8 mouse cellular contexts compared by ENCODE assay signal in the genomic region with DNA sequence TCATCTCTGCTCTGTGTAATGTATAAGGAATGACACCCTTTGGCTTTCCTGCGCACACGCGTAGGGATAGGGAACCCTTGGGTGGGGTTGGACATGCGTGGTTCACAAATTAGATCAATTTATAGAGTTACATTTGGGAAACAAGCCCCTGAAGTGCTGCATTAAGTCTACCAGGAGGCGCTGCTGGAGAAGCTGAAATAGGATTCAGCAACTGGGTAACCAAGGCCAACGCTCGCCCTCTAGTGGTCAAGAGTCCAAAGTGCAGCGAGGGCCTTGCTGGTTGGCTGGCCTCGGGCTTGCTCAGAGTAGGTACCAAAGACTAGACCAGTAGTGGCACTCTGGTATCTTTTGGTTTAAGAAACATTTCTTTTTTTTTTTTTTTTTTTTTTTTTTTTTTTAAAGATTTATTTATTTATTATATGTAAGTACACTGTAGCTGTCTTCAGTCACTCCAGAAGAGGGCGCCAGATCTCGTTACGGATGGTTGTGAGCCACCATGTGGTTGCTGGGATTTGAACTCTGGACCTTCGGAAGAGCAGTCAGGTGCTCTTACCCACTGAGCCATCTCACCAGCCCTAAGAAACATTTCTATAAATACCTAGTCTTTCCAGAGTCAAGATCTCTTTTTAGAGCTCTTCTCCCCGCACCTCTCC. TPM values are rescaled to one million over a fixed set of nuclear protein-coding genes. Genes with fewer than 3 reads are reported as not detected.
DNase-seq lines count a peak whose midpoint lies in the region; ATAC-seq and TF ChIP-seq lines count a peak whose summit lies in the region.
"Not testable (repeated sequence)": the region's sequence is repeated elsewhere in the genome, so short reads cannot be mapped to it uniquely, and the experiment has no call there.

No protein-coding gene starts in this region.

- not testable (repeated sequence) for H3K4me3 ChIP-seq in forebrain, embryonic 12.5 days (replicated peaks); lung, embryonic 14.5 days (ENCODE audit: low read depth, low read length)

- H3K27me3 ChIP-seq in forebrain, embryonic 12.5 days; lung, embryonic 14.5 days (ENCODE audit: insufficient read depth, low read length): not testable (repeated sequence)

- H3K36me3 ChIP-seq in forebrain, embryonic 12.5 days (replicated peaks); lung, embryonic 14.5 days (ENCODE audit: insufficient read depth): not testable (repeated sequence)

- not testable (repeated sequence) for H3K9me3 ChIP-seq in forebrain, embryonic 12.5 days; lung, embryonic 14.5 days (ENCODE audit: low read depth, low read length)

- DNase-seq in ES-CJ7 (ENCODE audit: low read depth, low spot score), result peak; percentile 92
- DNase-seq in c-Kit-positive CD71-positive TER-119-negative erythroid progenitor cells, embryonic 14.5 days (ENCODE audit: low read depth), result peak; percentile 64
- peak; percentile 83 to 93 for DNase-seq in heart, postnatal 14 days
- DNase-seq in layer of hippocampus, adult 8-10 months (ENCODE audit: low spot score in 2 of 2), result peak; percentile 72 to 89
- peak; percentile 95 for DNase-seq in lung, embryonic 14.5 days
- peak; percentile 82 for DNase-seq in ovary, postnatal 36 days (ENCODE audit: low spot score)
- DNase-seq in thymus, postnatal 10 days (ENCODE audit: low spot score in 2 of 2), result peak; percentile 59 to 81

- H3K4me1 ChIP-seq in forebrain, embryonic 12.5 days; lung, embryonic 14.5 days (ENCODE audit: insufficient read depth): not testable (repeated sequence)

- intact Hi-C loops in heart, postnatal 14 days (cut with DNase I), result loop anchor here (1.0 to 10.0 kb wide), 2 partner anchors 60 to 279 kb away; no protein-coding TSS in a partner anchor

- ATAC-seq in forebrain, embryonic 12.5 days (ENCODE audit: low FRiP score), result 0 out of 2 replicates have a peak, but pooled peaks have one; percentile 43
- ATAC-seq in lung, embryonic 14.5 days (ENCODE audit: insufficient read depth), result peak; percentile 63

- TF ChIP-seq CTCF in lung, embryonic 14.5 days (IDR thresholded peaks at IDR 0.05; ENCODE audit: low read depth), result peak; percentile 93

- H3K4me2 ChIP-seq in forebrain, embryonic 12.5 days; lung, embryonic 14.5 days: not testable (repeated sequence)

- not testable (repeated sequence) for H3K9ac ChIP-seq in forebrain, embryonic 12.5 days; lung, embryonic 14.5 days

- 56% methylated on average over 11 of the region's 14 CpGs for WGBS in forebrain, embryonic 12.5 days
- 57% methylated on average over 11 of the region's 14 CpGs for WGBS in lung, embryonic 14.5 days

- H3K27ac ChIP-seq in forebrain, embryonic 12.5 days; lung, embryonic 14.5 days (ENCODE audit: low read depth): not testable (repeated sequence)

RNA-seq across cellular contexts. Expression of a gene that starts 19.7 kb away (rescaled TPM):
- polyA plus RNA-seq in forebrain, embryonic 12.5 days (2016; fragmentation: Nextera tagmentation; extraction: Ambion mirVana), result 5.2 and 5.3 TPM in 2 replicates
- 1 to 10 TPM; 5.5 to 6.3 TPM for total RNA-seq in heart, postnatal 14 days (2021)
- total RNA-seq in layer of hippocampus, adult 8-10 months (2022), result 1 to 10 TPM; 1.1 to 3.3 (median 1.5) TPM
- 7.4 and 8.0 TPM in 2 replicates for polyA plus RNA-seq in lung, embryonic 14.5 days (2014; fragmentation: Nextera tagmentation; extraction: Ambion mirVana)

RNA-seq across cellular contexts. Expression of a gene that starts 27.3 kb away (rescaled TPM):
- 921 and 969 TPM in 2 replicates for polyA plus RNA-seq in forebrain, embryonic 12.5 days (2016; fragmentation: Nextera tagmentation; extraction: Ambion mirVana)
- total RNA-seq in heart, postnatal 14 days (2021), result 100 to 1,000 TPM; 331 to 352 TPM
- 100 to 1,000 TPM; 269 to 515 (median 389) TPM for total RNA-seq in layer of hippocampus, adult 8-10 months (2022)
- polyA plus RNA-seq in lung, embryonic 14.5 days (2014; fragmentation: Nextera tagmentation; extraction: Ambion mirVana), result 421 and 445 TPM in 2 replicates

RNA-seq across cellular contexts. Expression of a gene that starts 27.4 kb away (rescaled TPM):
- polyA plus RNA-seq in forebrain, embryonic 12.5 days (2016; fragmentation: Nextera tagmentation; extraction: Ambion mirVana), result 23.7 and 30.2 TPM in 2 replicates
- 1 to 10 TPM; 5.4 to 5.5 TPM for total RNA-seq in heart, postnatal 14 days (2021)
- total RNA-seq in layer of hippocampus, adult 8-10 months (2022), result 1 to 10 TPM; 6.2 to 8.1 (median 7.4) TPM
- polyA plus RNA-seq in lung, embryonic 14.5 days (2014; fragmentation: Nextera tagmentation; extraction: Ambion mirVana), result 15.4 and 17.2 TPM in 2 replicates
